In the genomic region with DNA sequence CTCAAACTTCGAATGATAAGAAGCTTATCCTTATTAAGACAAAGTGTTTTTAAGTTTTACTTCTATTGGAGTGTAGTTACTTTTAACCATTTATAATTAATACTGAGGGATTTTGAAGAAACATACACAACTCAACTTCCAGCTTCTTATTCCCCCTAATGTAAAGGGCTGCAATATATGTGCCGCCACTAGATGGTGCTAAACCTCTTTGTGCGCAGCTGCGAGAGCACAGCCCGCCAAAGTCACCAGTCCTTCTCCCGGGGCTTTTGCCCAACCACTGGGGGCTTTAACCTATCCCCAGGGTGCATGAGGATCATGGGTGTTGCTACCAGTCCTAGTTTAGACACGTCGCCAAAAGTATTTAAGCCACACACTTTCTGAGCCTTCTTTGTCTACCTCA, we compare ENCODE assay signal across 8 mouse cellular contexts.
DNase-seq lines count a peak whose midpoint lies in the region; ATAC-seq and TF ChIP-seq lines count a peak whose summit lies in the region.
"Not testable (repeated sequence)": the region's sequence is repeated elsewhere in the genome, so short reads cannot be mapped to it uniquely, and the experiment has no call there.

No protein-coding gene starts in this region.

- H3K36me3 ChIP-seq in heart, embryonic 12.5 days; intestine, embryonic 16.5 days (ENCODE audit: control insufficient read depth, insufficient read depth, low read length); lung, postnatal 0 days (ENCODE audit: insufficient read depth, low read length): not testable (repeated sequence)

- intact Hi-C loops in left cerebral cortex, adult 2 months (cut with DNase I) = loop anchor here (5.0 kb wide), 1 partner anchor 171 kb away; no protein-coding TSS in a partner anchor

- 3% methylated on average over 8 of the region's 8 CpGs for WGBS in heart, embryonic 12.5 days
- 2% methylated on average over 8 of the region's 8 CpGs for WGBS in intestine, embryonic 16.5 days
- 1% methylated on average over 8 of the region's 8 CpGs for WGBS in lung, postnatal 0 days

- 0 out of 2 replicates have a peak overlapping the region, but pooled peaks have one; percentile 17 for H3K4me3 ChIP-seq in heart, embryonic 12.5 days
- peak overlapping the region; percentile 16; the same call in 1 of the 2 replicates for H3K4me3 ChIP-seq in intestine, embryonic 16.5 days (ENCODE audit: low read length)
- H3K4me3 ChIP-seq in left cerebral cortex, adult 2 months; lung, postnatal 0 days (ENCODE audit: low read depth, low read length): not testable (repeated sequence)

- not testable (repeated sequence) for H3K27me3 ChIP-seq in heart, embryonic 12.5 days (replicated peaks); intestine, embryonic 16.5 days (replicated peaks; ENCODE audit: control insufficient read depth, insufficient read depth, low read length); lung, postnatal 0 days (replicated peaks; ENCODE audit: insufficient read depth, low read length)

- H3K9ac ChIP-seq in heart, embryonic 12.5 days; intestine, embryonic 16.5 days (ENCODE audit: low read depth, low read length); lung, postnatal 0 days (replicated peaks; ENCODE audit: low read depth): not testable (repeated sequence)

- not testable (repeated sequence) for TF ChIP-seq EP300 in lung, postnatal 0 days (IDR thresholded peaks at IDR 0.05)

- peak; percentile 66 for TF ChIP-seq CTCF in left cerebral cortex, adult 2 months (IDR thresholded peaks at IDR 0.05)
- TF ChIP-seq CTCF in lung, postnatal 0 days (IDR thresholded peaks at IDR 0.05) = peak; percentile 69

- not testable (repeated sequence) for H3K9me3 ChIP-seq in heart, embryonic 12.5 days (replicated peaks); intestine, embryonic 16.5 days (ENCODE audit: control insufficient read depth, low read length); lung, postnatal 0 days (ENCODE audit: low read length)

- DNase-seq in adipocyte (ENCODE audit: low spot score) = peak; percentile 28
- DNase-seq in embryo, embryonic 9.5 days (ENCODE audit: extremely low spot score) = peak; percentile 31
- peak in 1 of 2 experiments; percentile 34 for DNase-seq in left cerebral cortex, adult 2 months (ENCODE audit: extremely low spot score in 1 of 2, low spot score in 2 of 2)
- DNase-seq in lung, postnatal 0 days (ENCODE audit: low spot score) = not testable (repeated sequence)
- DNase-seq in ovary, postnatal 36 days (ENCODE audit: low spot score) = peak; percentile 8
- DNase-seq in thymus, postnatal 4 days = peak; percentile 54

- ATAC-seq in heart, embryonic 12.5 days (ENCODE audit: insufficient number of reproducible peaks, low FRiP score); lung, postnatal 0 days: not testable (repeated sequence)
- peak; percentile 66; the same call in 1 of the 2 replicates for ATAC-seq in intestine, embryonic 16.5 days

- not testable (repeated sequence) for H3K27ac ChIP-seq in heart, embryonic 12.5 days (ENCODE audit: poor library complexity, severe bottlenecking); intestine, embryonic 16.5 days (ENCODE audit: low read length); left cerebral cortex, adult 2 months; lung, postnatal 0 days (ENCODE audit: low read length)

- H3K4me1 ChIP-seq in heart, embryonic 12.5 days (replicated peaks); intestine, embryonic 16.5 days (ENCODE audit: control insufficient read depth, insufficient read depth, low read length); lung, postnatal 0 days (ENCODE audit: insufficient read depth, low read depth, low read length): not testable (repeated sequence)

- H3K4me2 ChIP-seq in heart, embryonic 12.5 days = peak overlapping the region; percentile 55
- peak overlapping the region; percentile 32; the same call in 1 of the 2 replicates for H3K4me2 ChIP-seq in intestine, embryonic 16.5 days (ENCODE audit: low read depth, low read length)
- H3K4me2 ChIP-seq in lung, postnatal 0 days (replicated peaks; ENCODE audit: low read depth, low read length) = peak overlapping the region; percentile 14; the same call in 1 of the 2 replicates
